Mouse (Mus musculus) liver, embryonic 12.5 days (tissue): ENCODE measurements around the gene Scg5. TPM values are rescaled to one million over a fixed set of nuclear protein-coding genes. Genes with fewer than 3 reads are reported as not detected.
A peak's percentile ranks its signal among the peaks of the same experiment; 100 is the strongest.

Experiments
- ATAC-seq: fragments of 200-750 bp; cut with Nextera tagmentation; 2 replicates; pipeline ENCODE4 v1.8.0; 2017; ENCODE audit warnings: moderate number of reproducible peaks, mild to moderate bottlenecking, moderate library complexity
- H3K27ac ChIP-seq: fragments of 300-500 bp; sonication (generic); 2 replicates; pipeline ENCODE4 v1.5.1; 2016; ENCODE audit warnings: mild to moderate bottlenecking
- H3K27me3 ChIP-seq: fragments of 300-500 bp; sonication (generic); replicated peaks from 2 replicates; pipeline ENCODE4 v1.6.1; 2016; ENCODE audit warnings: mild to moderate bottlenecking, moderate library complexity
- H3K36me3 ChIP-seq: fragments of 300-500 bp; sonication (generic); 2 replicates; pipeline ENCODE4 v1.6.1; 2016; ENCODE audit warnings: mild to moderate bottlenecking, moderate library complexity
- H3K4me1 ChIP-seq: fragments of 300-500 bp; sonication (generic); 2 replicates; pipeline ENCODE4 v1.6.1; 2016
- H3K4me2 ChIP-seq: fragments of 300-500 bp; sonication (generic); 2 replicates; pipeline ENCODE4 v1.6.1; 2016; ENCODE audit warnings: mild to moderate bottlenecking, moderate library complexity
- H3K4me3 ChIP-seq: fragments of 300-500 bp; sonication (generic); 2 replicates; pipeline ENCODE4 v1.5.1; 2016; ENCODE audit warnings: mild to moderate bottlenecking, moderate library complexity
- H3K9ac ChIP-seq: fragments of 300-500 bp; sonication (generic); 2 replicates; pipeline ENCODE4 v1.6.1; 2016; ENCODE audit warnings: mild to moderate bottlenecking, moderate library complexity
- H3K9me3 ChIP-seq: fragments of 300-500 bp; sonication (generic); replicated peaks from 2 replicates; pipeline ENCODE4 v1.6.1; 2016; ENCODE audit warnings: mild to moderate bottlenecking, moderate library complexity
- WGBS: fragments of 180-500 bp; shearing (Covaris S2); methylation state at CpG from one replicate; pipeline ENCODE4 v1.1.7; 2016; ENCODE audit not compliant: insufficient replicate concordance; 5-methylcytosine and 5-hydroxymethylcytosine counted together
- polyA plus RNA-seq: library from polyadenylated mRNA; unstranded; fragments of >200 nt; fragmentation: Nextera tagmentation; extraction: Ambion mirVana; gene quantifications from 2 replicates; pipeline ENCODE4 v1.2.1, GENCODE M21; 2016

Scg5 gene
- polyA plus RNA-seq, 1 experiment from 2014 or later = not detected

- Histone ChIP-seq H3K4me3 (no peak overlapping the region), H3K9ac (no peak overlapping the region), H3K27me3 (no peaks in the 10 kb centered on the region), H3K36me3 (no peaks in the 10 kb centered on the region), H3K27ac (no peak overlapping the region), H3K4me2 (no peak overlapping the region), H3K4me1 (no peaks in the 10 kb centered on the region), H3K9me3 (no peaks in the 10 kb centered on the region)
- no peak for ATAC-seq
- 71% methylated on average over 8 of the region's 8 CpGs for WGBS
These were observed 60.2 kb downstream of the Scg5 start for GRCm38 (mm10) chr2:113768541-113769303.

GRCm38 (mm10) chr2:113765885-113766284, 63.0 kb downstream of the Scg5 start:
- H3K4me1 ChIP-seq = no peaks in the 10 kb centered on the region
- H3K27ac ChIP-seq = no peak overlapping the region
- no peaks in the 10 kb centered on the region for H3K27me3 ChIP-seq
- no peak overlapping the region for H3K9ac ChIP-seq
- peak; percentile 51; the same call in 1 of the 2 replicates for ATAC-seq
- H3K9me3 ChIP-seq = no peaks in the 10 kb centered on the region
- WGBS = 53% methylated on average over 1 of the region's 1 CpGs
- no peak overlapping the region for H3K4me2 ChIP-seq
- H3K4me3 ChIP-seq = no peak overlapping the region
- H3K36me3 ChIP-seq = no peaks in the 10 kb centered on the region

DNA sequence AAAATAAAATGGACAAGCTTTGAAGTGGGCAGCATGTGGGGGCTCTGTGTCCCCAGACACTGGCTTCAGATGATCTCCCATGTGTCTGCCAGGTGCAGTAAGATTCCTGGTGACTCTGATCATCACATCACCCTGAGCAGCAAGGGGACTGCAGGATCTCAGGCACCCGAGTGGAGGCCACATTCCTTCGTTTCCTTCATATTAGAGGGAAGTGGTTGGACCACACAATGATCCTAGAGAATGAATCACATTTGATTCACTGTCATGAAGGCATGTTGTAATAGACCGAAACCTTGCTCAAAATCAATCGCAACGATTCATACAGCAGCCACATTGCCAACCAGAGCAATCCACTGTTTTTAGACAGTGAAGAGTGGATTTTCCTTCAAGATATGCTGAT, 64.0 kb downstream of the Scg5 start:
- Histone ChIP-seq H3K9ac (no peak overlapping the region), H3K36me3 (no peaks in the 10 kb centered on the region), H3K27me3 (peaks cover 4% of the 10 kb centered on the region), H3K27ac (no peak overlapping the region), H3K4me1 (no peaks in the 10 kb centered on the region), H3K4me2 (no peak overlapping the region), H3K9me3 (no peaks in the 10 kb centered on the region), H3K4me3 (no peak overlapping the region)
- ATAC-seq = no peak
- WGBS = 68% methylated on average over 5 of the region's 5 CpGs

DNA sequence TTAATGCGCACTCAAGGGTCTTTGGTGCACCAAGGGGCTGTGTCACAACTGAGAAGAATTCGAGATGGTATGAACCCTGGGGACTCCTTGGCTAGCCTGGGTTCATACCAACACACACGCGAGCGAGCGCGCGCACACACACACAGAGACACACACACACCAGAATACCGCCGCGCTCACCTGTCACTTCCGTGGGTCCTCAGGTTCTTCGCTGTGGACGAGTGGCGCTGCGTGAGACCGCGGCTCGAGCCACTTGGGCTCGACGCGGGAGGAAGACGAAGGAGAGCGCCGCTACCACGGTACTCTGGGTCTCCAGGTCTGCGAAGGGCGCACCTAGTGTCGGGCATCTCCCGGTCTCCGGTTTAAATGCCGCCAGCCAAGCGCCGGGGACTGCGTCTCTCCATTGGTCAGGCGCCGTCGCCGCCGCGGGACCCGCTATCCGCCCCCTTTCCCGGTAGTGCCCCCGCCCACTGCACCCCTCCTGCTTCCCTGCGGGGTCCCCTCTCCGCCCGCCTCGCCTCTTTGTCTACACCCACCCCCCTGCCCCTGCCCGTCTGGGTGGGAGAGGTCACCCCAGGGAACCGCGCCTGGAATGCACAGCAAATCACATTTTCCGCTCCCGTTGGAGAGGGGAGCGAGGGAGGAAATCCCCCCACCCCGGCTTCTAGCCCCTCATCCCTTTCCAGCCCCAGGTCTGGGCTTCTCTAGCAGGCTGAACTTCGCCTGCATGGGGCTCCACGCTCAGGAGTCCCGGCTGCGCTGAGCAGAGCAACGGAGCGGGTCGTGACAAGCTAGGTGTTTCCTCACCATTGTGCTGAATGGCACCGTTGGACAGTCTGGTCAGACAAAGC, 70.4 kb downstream of the Scg5 start, which contains the start of gene Grem1:
Gene Grem1, minus strand, starts transcription at position 336 of the 851 bp plus-strand sequence.
- Histone ChIP-seq H3K4me1 (0 out of 2 replicates have a peak, but pooled peaks cover 4% of the 10 kb centered on the region), H3K4me2 (peak within 1 kb of the TSS; percentile 58), H3K9me3 (no peaks in the 10 kb centered on the region), H3K27ac (no peak within 1 kb of the TSS), H3K27me3 (peaks cover 51% of the 10 kb centered on the region), H3K36me3 (no peaks in the 10 kb centered on the region), H3K4me3 (peak within 1 kb of the TSS; percentile 45), H3K9ac (no peak within 1 kb of the TSS)
- ATAC-seq = no peak
- 1% methylated on average over 54 of the region's 64 CpGs for WGBS

- no peaks in the 10 kb centered on the region for H3K9me3 ChIP-seq
- 2% methylated on average over 47 of the region's 47 CpGs for WGBS
- H3K27me3 ChIP-seq = peaks cover 51% of the 10 kb centered on the region
- H3K4me1 ChIP-seq = 0 out of 2 replicates have a peak, but pooled peaks cover 4% of the 10 kb centered on the region
- no peak overlapping the region for H3K9ac ChIP-seq
- peak overlapping the region; percentile 45 for H3K4me3 ChIP-seq
- no peak for ATAC-seq
- peak overlapping the region; percentile 58 for H3K4me2 ChIP-seq
- no peaks in the 10 kb centered on the region for H3K36me3 ChIP-seq
- no peak overlapping the region for H3K27ac ChIP-seq
These were observed 71.2 kb downstream of the Scg5 start for GRCm38 (mm10) chr2:113757525-113758310.

- H3K4me2 ChIP-seq = peak overlapping the region; percentile 58
- no peak overlapping the region for H3K27ac ChIP-seq
- H3K4me3 ChIP-seq = peak overlapping the region; percentile 45; the same call in 1 of the 2 replicates
- H3K4me1 ChIP-seq = 0 out of 2 replicates have a peak, but pooled peaks cover 4% of the 10 kb centered on the region
- no peak overlapping the region for H3K9ac ChIP-seq
- peaks cover 51% of the 10 kb centered on the region for H3K27me3 ChIP-seq
- 7% methylated on average over 12 of the region's 12 CpGs for WGBS
- H3K36me3 ChIP-seq = no peaks in the 10 kb centered on the region
- no peaks in the 10 kb centered on the region for H3K9me3 ChIP-seq
- ATAC-seq = no peak
These were observed 71.9 kb downstream of the Scg5 start for GRCm38 (mm10) chr2:113756924-113757524.

DNA sequence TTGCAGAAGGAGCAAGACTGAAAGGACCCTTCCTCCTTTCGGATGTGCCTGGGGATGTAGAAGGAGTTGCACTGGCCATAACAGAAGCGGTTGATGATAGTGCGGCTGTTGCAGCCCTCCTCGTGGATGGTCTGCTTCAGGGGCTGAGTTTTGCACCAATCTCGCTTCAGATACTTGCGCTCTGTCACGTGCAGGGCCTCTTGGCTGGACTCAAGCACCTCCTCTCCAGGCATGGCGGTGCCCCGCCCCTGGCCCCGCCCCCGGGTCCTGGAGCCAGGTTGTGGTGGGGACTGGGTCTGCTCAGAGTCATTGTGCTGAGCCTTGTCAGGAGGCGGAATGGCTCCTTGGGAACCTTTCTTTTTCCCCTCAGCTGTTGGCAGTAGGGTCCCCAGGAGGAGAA, 79.2 kb downstream of the Scg5 start:
- WGBS = 63% methylated on average over 12 of the region's 12 CpGs
- Histone ChIP-seq H3K9me3 (no peaks in the 10 kb centered on the region), H3K27me3 (0 out of 2 replicates have a peak, but pooled peaks cover 5% of the 10 kb centered on the region), H3K4me1 (no peaks in the 10 kb centered on the region), H3K4me3 (no peak overlapping the region), H3K9ac (no peak overlapping the region), H3K4me2 (no peak overlapping the region), H3K36me3 (no peaks in the 10 kb centered on the region), H3K27ac (no peak overlapping the region)
- no peak for ATAC-seq

DNA sequence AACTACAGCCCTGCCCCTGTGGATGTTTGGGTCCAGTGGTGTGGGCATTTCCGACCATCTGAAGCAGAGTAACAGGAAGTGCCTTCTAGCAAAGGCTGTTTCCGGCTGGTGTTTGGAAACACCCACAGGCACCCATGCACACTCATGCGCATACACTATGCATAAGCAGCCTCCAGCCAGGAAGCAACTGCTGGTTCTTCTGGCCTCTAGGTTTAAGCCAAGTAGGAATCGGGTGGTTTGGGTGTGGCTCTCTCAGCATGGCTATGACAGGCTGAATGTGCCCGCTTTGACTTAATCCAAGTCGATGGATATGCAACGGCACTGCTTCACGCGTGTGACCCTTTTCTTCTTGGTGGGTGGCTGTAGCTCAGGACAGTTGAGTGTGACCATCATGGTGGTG, 79.6 kb downstream of the Scg5 start:
- H3K36me3 ChIP-seq = no peaks in the 10 kb centered on the region
- no peaks in the 10 kb centered on the region for H3K9me3 ChIP-seq
- no peak for ATAC-seq
- H3K9ac ChIP-seq = no peak overlapping the region
- no peaks in the 10 kb centered on the region for H3K4me1 ChIP-seq
- H3K4me2 ChIP-seq = no peak overlapping the region
- 0 out of 2 replicates have a peak, but pooled peaks cover 4% of the 10 kb centered on the region for H3K27me3 ChIP-seq
- no peak overlapping the region for H3K27ac ChIP-seq
- H3K4me3 ChIP-seq = no peak overlapping the region
- 77% methylated on average over 9 of the region's 9 CpGs for WGBS

GRCm38 (mm10) chr2:113728581-113728980, 100.3 kb downstream of the Scg5 start:
- no peaks in the 10 kb centered on the region for H3K36me3 ChIP-seq
- ATAC-seq = no peak
- WGBS = 79% methylated on average over 3 of the region's 3 CpGs
- H3K9me3 ChIP-seq = no peaks in the 10 kb centered on the region
- H3K9ac ChIP-seq = no peak overlapping the region
- H3K27me3 ChIP-seq = no peaks in the 10 kb centered on the region
- H3K4me2 ChIP-seq = no peak overlapping the region
- no peak overlapping the region for H3K4me3 ChIP-seq
- H3K4me1 ChIP-seq = no peaks in the 10 kb centered on the region
- H3K27ac ChIP-seq = no peak overlapping the region
